Mouse (Mus musculus) CH12.LX (cell line): ENCODE measurements around the gene Arrb1.

ENCODE experiments used
- CTCF ChIP-seq, 2 experiments: IDR thresholded peaks in 1 of 2; conservative IDR thresholded peaks in 1 of 2; 2 replicates each; pipeline ENCODE4 v1.5.1; 2011 to 2012; ENCODE audit warnings: low read depth in 2 of 2, low read length in 2 of 2, improper control_type of control experiment in 1 of 2, inconsistent platforms in 1 of 2, mild to moderate bottlenecking in 1 of 2, moderate library complexity in 1 of 2
- HCFC1 ChIP-seq: IDR thresholded peaks from 2 replicates; pipeline ENCODE4 v1.6.1; 2012; ENCODE audit warnings: low read depth, mild to moderate bottlenecking, inconsistent platforms, low read length, improper control_type of control experiment
- RCOR1 ChIP-seq: conservative IDR thresholded peaks from 2 replicates; pipeline ENCODE4 v1.6.1; 2012; ENCODE audit warnings: low read depth, mild to moderate bottlenecking, inconsistent platforms, low read length, improper control_type of control experiment
- ZNF384 ChIP-seq: IDR thresholded peaks from 2 replicates; pipeline ENCODE4 v1.6.1; 2012; ENCODE audit warnings: low read depth, low read length, improper control_type of control experiment, inconsistent platforms

GRCm38 (mm10) chr7:99563224-99563623 is 28.0 kb downstream of the Arrb1 start:
- TF ChIP-seq HCFC1: no peak
- no peak for TF ChIP-seq RCOR1
- TF ChIP-seq CTCF (conservative IDR thresholded peaks at IDR 0.05 in 1 of 2, IDR thresholded peaks at IDR 0.05 in 1 of 2; ENCODE audit: low read depth in 2 of 2, low read length in 2 of 2): peak in 1 of 2 experiments; percentile 17; a peak in 1 of 4 replicates
- TF ChIP-seq ZNF384: no peak
